Mouse (Mus musculus): ENCODE results near the gene Hist1h2ae. TPM values are rescaled to one million over a fixed set of nuclear protein-coding genes. Genes with fewer than 3 reads are reported as not detected.
"Not testable (repeated sequence)": the region's sequence is repeated elsewhere in the genome, so short reads cannot be mapped to it uniquely, and the experiment has no call there.

Gene Hist1h2ae
- polyA plus RNA-seq, 1 experiment from 2014 or later = 33.5 TPM

- H3K27ac ChIP-seq (replicated peaks) = peak overlapping the region; percentile 96
- H3K4me3 ChIP-seq = peak overlapping the region; percentile 57
- peak overlapping the region; percentile 89 for H3K9ac ChIP-seq
- 15% methylated on average over 20 of the region's 20 CpGs for WGBS
- not testable (repeated sequence) for H3K9me3 ChIP-seq; H3K36me3 ChIP-seq; ATAC-seq (ENCODE audit: extremely low read depth, insufficient number of reproducible peaks, low FRiP score, low TSS enrichment); H3K27me3 ChIP-seq (replicated peaks)
- peaks cover 45% of the 10 kb centered on the region for H3K4me1 ChIP-seq
- peak overlapping the region; percentile 80 for H3K4me2 ChIP-seq
Measured at GRCm38 (mm10) chr13:23573034-23573897, 2.2 kb upstream of the Hist1h2ae start.

GRCm38 (mm10) chr13:23572218-23573033 lies 1.4 kb upstream of the Hist1h2ae start:
- Histone ChIP-seq H3K4me1 (peaks cover 44% of the 10 kb centered on the region), H3K27ac (replicated peaks) (peak overlapping the region; percentile 96), H3K36me3 (no peaks in the 10 kb centered on the region), H3K4me3 (peak overlapping the region; percentile 57), H3K9me3 (no peaks in the 10 kb centered on the region), H3K9ac (peak overlapping the region; percentile 89), H3K4me2 (peak overlapping the region; percentile 80), H3K27me3 (replicated peaks) (no peaks in the 10 kb centered on the region)
- ATAC-seq (ENCODE audit: extremely low read depth, insufficient number of reproducible peaks, low FRiP score, low TSS enrichment) = no peak
- WGBS = 34% methylated on average over 2 of the region's 2 CpGs

- peak overlapping the region; percentile 89 for H3K9ac ChIP-seq
- not testable (repeated sequence) for H3K36me3 ChIP-seq; H3K9me3 ChIP-seq; H3K27me3 ChIP-seq (replicated peaks); ATAC-seq (ENCODE audit: extremely low read depth, insufficient number of reproducible peaks, low FRiP score, low TSS enrichment)
- H3K4me2 ChIP-seq = peak overlapping the region; percentile 80
- WGBS = 1% methylated on average over 16 of the region's 34 CpGs
- H3K27ac ChIP-seq (replicated peaks) = peak overlapping the region; percentile 96
- peaks cover 37% of the 10 kb centered on the region for H3K4me1 ChIP-seq
- peak overlapping the region; percentile 57 for H3K4me3 ChIP-seq
Measured at GRCm38 (mm10) chr13:23571504-23572217, 641 bp upstream of the Hist1h2ae start.

GRCm38 (mm10) chr13:23570261-23571021 lies 579 bp downstream of the Hist1h2ae start:
- Histone ChIP-seq H3K4me2 (peak overlapping the region; percentile 80), H3K4me1 (peaks cover 29% of the 10 kb centered on the region), H3K27ac (replicated peaks) (peak overlapping the region; percentile 96), H3K9ac (peak overlapping the region; percentile 80), H3K4me3 (peak overlapping the region; percentile 57)
- H3K27me3 ChIP-seq (replicated peaks); H3K9me3 ChIP-seq; H3K36me3 ChIP-seq; ATAC-seq (ENCODE audit: extremely low read depth, insufficient number of reproducible peaks, low FRiP score, low TSS enrichment): not testable (repeated sequence)
- WGBS = 3% methylated on average over 25 of the region's 41 CpGs

- 82% methylated on average over 2 of the region's 2 CpGs for WGBS
Measured at GRCm38 (mm10) chr13:23564482-23564881, 6.5 kb downstream of the Hist1h2ae start.

GRCm38 (mm10) chr13:23562699-23563462 lies 8.1 kb downstream of the Hist1h2ae start:
- H3K27me3 ChIP-seq (replicated peaks) = no peaks in the 10 kb centered on the region
- WGBS = 3% methylated on average over 18 of the region's 18 CpGs
- H3K9ac ChIP-seq = peak overlapping the region; percentile 77
- peak overlapping the region; percentile 53 for H3K4me3 ChIP-seq
- H3K4me2 ChIP-seq = peak overlapping the region; percentile 78
- no peaks in the 10 kb centered on the region for H3K9me3 ChIP-seq
- H3K27ac ChIP-seq (replicated peaks) = peak overlapping the region; percentile 94
- H3K4me1 ChIP-seq = peaks cover 3% of the 10 kb centered on the region; the same call in 1 of the 2 replicates
- no peak for ATAC-seq (ENCODE audit: extremely low read depth, insufficient number of reproducible peaks, low FRiP score, low TSS enrichment)
- no peaks in the 10 kb centered on the region for H3K36me3 ChIP-seq

More at GRCm38 (mm10) chr13:23564482-23564881, 6.5 kb downstream of the Hist1h2ae start:
- ATAC-seq (ENCODE audit: extremely low read depth, insufficient number of reproducible peaks, low FRiP score, low TSS enrichment) = no peak
- H3K9ac ChIP-seq = no peak overlapping the region
- H3K4me3 ChIP-seq = no peak overlapping the region
- H3K9me3 ChIP-seq = no peaks in the 10 kb centered on the region
- peaks cover 4% of the 10 kb centered on the region; the same call in 1 of the 2 replicates for H3K4me1 ChIP-seq
- H3K27ac ChIP-seq (replicated peaks) = no peak overlapping the region
- no peak overlapping the region for H3K4me2 ChIP-seq
- no peaks in the 10 kb centered on the region for H3K27me3 ChIP-seq (replicated peaks)
- H3K36me3 ChIP-seq = no peaks in the 10 kb centered on the region

GRCm38 (mm10) chr13:23561883-23562659 lies 8.9 kb downstream of the Hist1h2ae start, which contains the start of gene Hist1h3e:
Gene Hist1h3e (minus strand): TSS chr13:23562369.
- Histone ChIP-seq H3K4me2 (peak within 1 kb of the TSS; percentile 78), H3K9ac (peak within 1 kb of the TSS; percentile 80), H3K27ac (replicated peaks) (peak within 1 kb of the TSS; percentile 94), H3K4me3 (peak within 1 kb of the TSS; percentile 53)
- under 1% methylated on average over 55 of the region's 67 CpGs for WGBS
- peak; percentile 77; the same call in 1 of the 2 replicates for ATAC-seq (ENCODE audit: extremely low read depth, insufficient number of reproducible peaks, low FRiP score, low TSS enrichment)
- H3K4me1 ChIP-seq; H3K9me3 ChIP-seq; H3K27me3 ChIP-seq (replicated peaks); H3K36me3 ChIP-seq: not testable (repeated sequence)

GRCm38 (mm10) chr13:23561531-23561882 lies 9.5 kb downstream of the Hist1h2ae start:
- H3K9ac ChIP-seq = peak overlapping the region; percentile 80
- H3K36me3 ChIP-seq; H3K4me1 ChIP-seq; ATAC-seq (ENCODE audit: extremely low read depth, insufficient number of reproducible peaks, low FRiP score, low TSS enrichment); H3K9me3 ChIP-seq; H3K27me3 ChIP-seq (replicated peaks): not testable (repeated sequence)
- peak overlapping the region; percentile 53 for H3K4me3 ChIP-seq
- 0% methylated on average over 2 of the region's 5 CpGs for WGBS
- peak overlapping the region; percentile 94 for H3K27ac ChIP-seq (replicated peaks)
- peak overlapping the region; percentile 78 for H3K4me2 ChIP-seq

GRCm38 (mm10) chr13:23560699-23561098 lies 10.3 kb downstream of the Hist1h2ae start:
- H3K27me3 ChIP-seq (replicated peaks); ATAC-seq (ENCODE audit: extremely low read depth, insufficient number of reproducible peaks, low FRiP score, low TSS enrichment); H3K9ac ChIP-seq; H3K9me3 ChIP-seq; H3K4me3 ChIP-seq; H3K4me1 ChIP-seq; H3K36me3 ChIP-seq: not testable (repeated sequence)
- H3K4me2 ChIP-seq = peak overlapping the region; percentile 42
- H3K27ac ChIP-seq (replicated peaks) = peak overlapping the region; percentile 42; the same call in 1 of the 2 replicates
- 26% methylated on average over 2 of the region's 2 CpGs for WGBS

Data from heart, embryonic 13.5 days (tissue).